Mouse (Mus musculus): ENCODE measurements around the gene Vwa5b2. TPM values are rescaled to one million over a fixed set of nuclear protein-coding genes. Genes with fewer than 3 reads are reported as not detected.
A peak's percentile ranks its signal among the peaks of the same experiment; 100 is the strongest.

Gene Vwa5b2
- total and polyA plus RNA-seq, 2 experiments from 2014 or later, result 32.6 to 49.9 TPM

DNA sequence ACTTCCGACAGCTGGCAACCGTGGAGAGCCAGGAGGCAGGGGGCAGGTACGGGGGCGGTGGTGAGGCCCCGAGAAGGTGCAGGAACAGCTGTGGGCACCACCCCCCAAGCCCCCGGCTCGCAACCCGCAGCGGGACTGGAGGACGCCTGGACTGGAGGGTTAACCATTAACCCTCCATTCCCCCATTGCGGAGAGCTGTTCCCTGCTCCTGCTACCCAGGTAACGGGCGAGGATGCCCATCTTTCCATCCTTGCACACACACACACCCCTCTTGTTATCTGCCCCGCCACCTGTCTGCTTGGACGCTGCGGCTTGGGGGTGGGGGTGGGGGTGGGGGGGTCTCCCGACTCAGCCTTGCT is 1.4 kb downstream of the Vwa5b2 start:
- H3K27me3 ChIP-seq (ENCODE audit: insufficient read depth, low read length), result peaks cover 17% of the 10 kb centered on the region
- ATAC-seq (0 out of 2 replicates have a peak, but pooled peaks have one; percentile 14), DNase-seq (ENCODE audit: low spot score) (no peak)
- H3K4me2 ChIP-seq (ENCODE audit: low read depth, low read length), result peak overlapping the region; percentile 80
- TF ChIP-seq CTCF (IDR thresholded peaks at IDR 0.05; ENCODE audit: low read depth), result no peak
- H3K4me1 ChIP-seq (ENCODE audit: insufficient read depth, low read length), result no peaks in the 10 kb centered on the region
- no peaks in the 10 kb centered on the region for H3K36me3 ChIP-seq (ENCODE audit: insufficient read depth, low read length)
- peak overlapping the region; percentile 47 for H3K9ac ChIP-seq (replicated peaks; ENCODE audit: low read length)
- H3K9me3 ChIP-seq (ENCODE audit: low read length), result no peaks in the 10 kb centered on the region
- H3K27ac ChIP-seq, result peak overlapping the region; percentile 78
- H3K4me3 ChIP-seq (ENCODE audit: low read length), result peak overlapping the region; percentile 43
- WGBS, result 5% methylated on average over 17 of the region's 17 CpGs

DNA sequence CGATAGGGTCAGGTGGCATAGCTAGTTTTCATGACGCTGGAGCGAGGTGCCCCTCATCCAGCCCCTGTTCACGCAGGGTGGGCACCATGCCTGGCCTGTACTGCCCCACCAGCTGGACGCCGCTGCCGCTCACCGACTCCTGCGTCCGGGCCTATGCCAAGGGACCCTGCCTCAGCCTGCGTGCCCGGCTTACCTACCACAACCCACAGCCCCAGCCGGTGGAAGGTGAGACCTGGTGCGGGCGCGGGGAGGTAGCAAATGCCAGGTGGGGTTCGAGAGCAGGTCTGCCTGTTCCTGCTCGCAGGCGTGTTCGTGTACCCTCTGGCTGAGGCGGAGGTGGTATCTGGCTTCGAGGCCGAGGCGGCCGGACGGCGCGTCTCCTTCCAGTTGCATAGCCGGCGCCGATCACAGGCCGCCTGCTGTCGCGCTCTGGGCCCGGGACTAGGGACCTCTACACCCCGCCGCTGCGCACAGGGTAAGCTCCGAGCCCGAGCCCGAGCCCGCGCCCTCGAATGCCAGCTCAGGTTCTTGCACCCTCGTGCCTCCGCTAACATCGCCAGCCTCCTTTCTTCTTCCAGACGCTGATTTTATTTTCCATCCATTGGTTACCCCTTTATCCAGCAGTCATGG is 1.9 kb downstream of the Vwa5b2 start:
- peak overlapping the region; percentile 80 for H3K4me2 ChIP-seq (ENCODE audit: low read depth, low read length)
- peak overlapping the region; percentile 45 for H3K9ac ChIP-seq (replicated peaks; ENCODE audit: low read length)
- DNase-seq (ENCODE audit: low spot score) (peak; percentile 5), ATAC-seq (no peak)
- H3K4me3 ChIP-seq (ENCODE audit: low read length), result peak overlapping the region; percentile 43
- no peak overlapping the region for H3K27ac ChIP-seq
- no peaks in the 10 kb centered on the region for H3K4me1 ChIP-seq (ENCODE audit: insufficient read depth, low read length)
- 8% methylated on average over 48 of the region's 48 CpGs for WGBS
- no peak for TF ChIP-seq CTCF (IDR thresholded peaks at IDR 0.05; ENCODE audit: low read depth)
- H3K9me3 ChIP-seq (ENCODE audit: low read length), result no peaks in the 10 kb centered on the region
- no peaks in the 10 kb centered on the region for H3K36me3 ChIP-seq (ENCODE audit: insufficient read depth, low read length)
- peaks cover 17% of the 10 kb centered on the region for H3K27me3 ChIP-seq (ENCODE audit: insufficient read depth, low read length)

DNA sequence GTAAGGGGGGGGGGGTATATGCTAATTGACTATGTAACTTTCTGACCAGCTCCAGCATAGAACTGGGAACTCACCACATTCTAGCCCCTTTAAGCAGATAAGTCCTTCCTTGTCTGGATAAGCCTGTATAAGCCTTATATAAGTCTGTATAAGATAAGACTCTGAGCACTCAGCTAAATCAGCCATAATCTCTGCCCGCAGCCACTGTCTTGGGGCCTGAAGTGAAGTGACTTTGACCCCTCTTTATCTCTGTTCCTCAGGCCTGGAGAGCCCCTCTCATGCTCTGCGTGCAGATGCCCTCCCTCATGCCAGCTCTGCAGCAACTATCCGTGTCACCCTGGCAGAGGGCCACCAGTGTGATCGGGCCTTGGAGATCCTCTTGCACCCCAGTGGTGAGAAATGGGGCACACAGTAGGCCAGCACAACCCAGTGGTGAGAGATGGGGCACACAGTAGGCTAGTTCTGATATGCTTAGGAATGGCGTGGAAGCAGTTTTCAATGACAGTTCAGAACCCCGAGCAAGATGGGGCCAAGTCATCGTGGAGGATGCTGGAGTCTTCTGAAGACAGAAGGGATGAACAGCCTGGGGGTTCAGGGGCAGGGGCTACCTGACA is 5.9 kb downstream of the Vwa5b2 start:
- 76% methylated on average over 7 of the region's 7 CpGs for WGBS
- H3K27me3 ChIP-seq (ENCODE audit: insufficient read depth, low read length), result peaks cover 17% of the 10 kb centered on the region

DNA sequence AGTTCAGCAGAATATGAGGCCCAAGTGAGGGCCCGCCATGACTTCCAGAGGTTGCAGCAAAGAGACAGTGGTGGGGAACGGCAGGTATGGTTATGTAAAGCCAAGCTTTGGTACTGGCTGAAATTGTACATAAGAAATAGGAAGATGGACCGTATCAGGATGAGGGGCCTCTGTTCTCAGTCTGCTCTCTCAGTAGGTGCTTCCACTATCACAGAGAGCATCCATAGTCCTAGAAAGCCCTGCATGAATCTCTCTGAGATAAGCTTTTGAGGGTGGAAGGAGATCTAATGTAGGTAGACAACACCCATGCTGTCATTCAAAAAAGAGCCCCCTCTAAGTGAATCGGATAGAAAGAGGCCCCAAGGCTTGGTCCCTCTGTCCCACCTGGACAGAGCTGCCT is 6.5 kb downstream of the Vwa5b2 start:
- H3K36me3 ChIP-seq (ENCODE audit: insufficient read depth, low read length), result no peaks in the 10 kb centered on the region
- no peaks in the 10 kb centered on the region for H3K4me1 ChIP-seq (ENCODE audit: insufficient read depth, low read length)
- H3K27me3 ChIP-seq (ENCODE audit: insufficient read depth, low read length), result peaks cover 14% of the 10 kb centered on the region
- DNase-seq (ENCODE audit: low spot score) (no peak), ATAC-seq (no peak)
- no peak for TF ChIP-seq CTCF (IDR thresholded peaks at IDR 0.05; ENCODE audit: low read depth)
- H3K9ac ChIP-seq (replicated peaks; ENCODE audit: low read length), result no peak overlapping the region
- H3K27ac ChIP-seq, result no peak overlapping the region
- WGBS, result 84% methylated on average over 4 of the region's 4 CpGs
- no peaks in the 10 kb centered on the region for H3K9me3 ChIP-seq (ENCODE audit: low read length)
- H3K4me3 ChIP-seq (ENCODE audit: low read length), result no peak overlapping the region
- no peak overlapping the region for H3K4me2 ChIP-seq (ENCODE audit: low read depth, low read length)

More for the DNA sequence above, 5.9 kb downstream of the Vwa5b2 start:
- Histone ChIP-seq H3K36me3 (ENCODE audit: insufficient read depth, low read length) (no peaks in the 10 kb centered on the region), H3K9me3 (ENCODE audit: low read length) (no peaks in the 10 kb centered on the region), H3K4me1 (ENCODE audit: insufficient read depth, low read length) (no peaks in the 10 kb centered on the region), H3K4me2 (ENCODE audit: low read depth, low read length) (no peak overlapping the region), H3K9ac (replicated peaks; ENCODE audit: low read length) (no peak overlapping the region), H3K4me3 (ENCODE audit: low read length) (no peak overlapping the region), H3K27ac (no peak overlapping the region)
- TF ChIP-seq CTCF (IDR thresholded peaks at IDR 0.05; ENCODE audit: low read depth), result no peak
- DNase-seq (ENCODE audit: low spot score) (no peak), ATAC-seq (no peak)

DNA sequence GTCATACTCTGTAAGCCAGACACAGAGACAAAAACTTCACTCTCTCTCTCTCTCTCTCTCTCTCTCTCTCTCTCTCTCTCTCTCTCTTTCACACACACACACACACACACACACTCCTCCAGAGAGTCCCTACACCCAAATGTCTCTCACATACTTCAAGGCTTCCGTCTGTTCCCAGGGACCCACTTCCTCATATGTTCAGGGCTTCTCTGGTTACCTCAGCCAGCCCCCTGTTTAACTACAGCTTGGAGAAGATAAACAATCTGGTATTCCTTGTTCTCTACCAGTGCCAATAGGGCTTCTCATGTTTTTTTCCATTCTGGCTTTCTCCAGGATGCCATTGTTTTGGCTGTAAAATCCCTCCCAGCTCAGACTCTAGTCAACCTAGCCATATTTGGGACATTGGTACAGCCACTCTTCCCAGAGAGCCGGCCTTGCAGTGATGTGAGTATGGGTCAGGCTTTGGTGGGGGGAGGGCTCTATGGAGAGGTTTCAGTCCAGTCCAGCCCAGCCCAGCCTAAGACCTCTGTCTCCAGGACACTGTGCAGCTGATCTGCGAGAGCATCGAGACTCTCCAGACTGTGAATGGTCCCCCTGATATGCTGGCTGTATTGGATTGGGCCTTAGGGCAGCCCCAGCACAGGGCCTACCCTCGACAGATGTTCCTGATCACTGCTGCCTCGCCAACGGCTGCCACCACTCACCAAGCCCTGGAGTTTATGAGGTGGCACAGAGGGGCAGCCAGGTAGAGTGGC is 7.6 kb downstream of the Vwa5b2 start:
- Histone ChIP-seq H3K4me3 (ENCODE audit: low read length) (no peak overlapping the region), H3K4me2 (ENCODE audit: low read depth, low read length) (no peak overlapping the region), H3K27me3 (ENCODE audit: insufficient read depth, low read length) (peaks cover 4% of the 10 kb centered on the region; the same call in 1 of the 2 replicates), H3K9me3 (ENCODE audit: low read length) (no peaks in the 10 kb centered on the region), H3K36me3 (ENCODE audit: insufficient read depth, low read length) (no peaks in the 10 kb centered on the region), H3K4me1 (ENCODE audit: insufficient read depth, low read length) (no peaks in the 10 kb centered on the region), H3K27ac (no peak overlapping the region), H3K9ac (replicated peaks; ENCODE audit: low read length) (no peak overlapping the region)
- no peak for TF ChIP-seq CTCF (IDR thresholded peaks at IDR 0.05; ENCODE audit: low read depth)
- DNase-seq (ENCODE audit: low spot score) (no peak), ATAC-seq (no peak)
- WGBS, result 70% methylated on average over 7 of the region's 7 CpGs

DNA sequence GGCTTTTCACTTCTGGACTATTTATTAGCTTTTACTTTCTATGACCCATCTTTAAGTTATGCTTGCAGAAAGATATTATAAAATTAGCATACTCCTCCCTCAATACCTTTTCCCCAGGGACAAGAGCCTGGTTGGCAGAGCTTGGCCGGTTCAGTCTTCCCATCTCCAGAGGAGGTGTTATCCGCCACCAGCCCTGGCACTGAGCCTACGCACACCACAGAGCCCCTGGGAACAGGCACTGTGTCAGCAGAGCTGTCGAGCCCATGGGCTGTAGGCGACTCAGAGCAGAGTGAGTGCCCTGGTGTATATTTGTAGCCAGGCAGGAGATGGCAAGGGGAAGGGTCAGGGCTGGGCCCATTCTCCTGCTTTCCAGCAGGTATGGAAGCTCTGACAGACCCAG is 11.2 kb downstream of the Vwa5b2 start:
- DNase-seq (ENCODE audit: low spot score), result no peak
- no peaks in the 10 kb centered on the region for H3K4me1 ChIP-seq (ENCODE audit: insufficient read depth, low read length)
- WGBS, result 46% methylated on average over 5 of the region's 5 CpGs
- peaks cover 16% of the 10 kb centered on the region; the same call in 1 of the 2 replicates for H3K36me3 ChIP-seq (ENCODE audit: insufficient read depth, low read length)
- no peak overlapping the region for H3K27ac ChIP-seq
- no peaks in the 10 kb centered on the region for H3K27me3 ChIP-seq (ENCODE audit: insufficient read depth, low read length)
- ATAC-seq, result no peak
- no peak overlapping the region for H3K9ac ChIP-seq (replicated peaks; ENCODE audit: low read length)
- no peak overlapping the region for H3K4me3 ChIP-seq (ENCODE audit: low read length)
- TF ChIP-seq CTCF (IDR thresholded peaks at IDR 0.05; ENCODE audit: low read depth), result no peak
- no peaks in the 10 kb centered on the region for H3K9me3 ChIP-seq (ENCODE audit: low read length)
- H3K4me2 ChIP-seq (ENCODE audit: low read depth, low read length), result no peak overlapping the region
